Mouse (Mus musculus): ENCODE data around the gene Gstm6. TPM values are rescaled to one million over a fixed set of nuclear protein-coding genes. Genes with fewer than 3 reads are reported as not detected.

The Gstm6 gene
- 87.2 TPM for polyA plus RNA-seq (2014; fragmentation: Illumina TruSeq; extraction: RNeasy Lipid Tissue Mini Kit (QIAGEN cat#74804); ENCODE audit: low replicate concordance)

GRCm38 (mm10) chr3:107943239-107943990, at the start of gene Gstm6:
Gene Gstm6, minus strand, starts transcription at chr3:107943749.

GRCm38 (mm10) chr3:107986041-107986562, 42.6 kb upstream of the Gstm6 start, which contains the start of gene Gstm2:
Gene Gstm2, minus strand, starts transcription at chr3:107986453.

GRCm38 (mm10) chr3:107968724-107969395, 25.3 kb upstream of the Gstm6 start, which contains the start of gene Gstm3:
Gene Gstm3, minus strand, starts transcription at chr3:107969283.

GRCm38 (mm10) chr3:107931670-107932069, 11.9 kb downstream of the Gstm6 start, which contains the start of gene Gstm7:
Gene Gstm7, minus strand, starts transcription at chr3:107931817.

GRCm38 (mm10) chr3:107895720-107896569, 47.6 kb downstream of the Gstm6 start, which contains the start of gene Gstm5:
Gene Gstm5, plus strand, starts transcription at chr3:107895821.

Other genes starting within 250 kb of the Gstm6 start
- 654 TPM for gene Ahcyl1, start 247.2 kb downstream of the Gstm6 start, polyA plus RNA-seq (2014; fragmentation: Illumina TruSeq; extraction: RNeasy Lipid Tissue Mini Kit (QIAGEN cat#74804); ENCODE audit: low replicate concordance)
- gene Csf1, start 183.3 kb downstream of the Gstm6 start, polyA plus RNA-seq (2014; fragmentation: Illumina TruSeq; extraction: RNeasy Lipid Tissue Mini Kit (QIAGEN cat#74804); ENCODE audit: low replicate concordance), result 7.1 TPM
- gene Eps8l3, start 66.5 kb downstream of the Gstm6 start, polyA plus RNA-seq (2014; fragmentation: Illumina TruSeq; extraction: RNeasy Lipid Tissue Mini Kit (QIAGEN cat#74804); ENCODE audit: low replicate concordance), result 73.5 TPM
- 24.6 TPM for gene Gstm5, start 47.9 kb downstream of the Gstm6 start, polyA plus RNA-seq (2014; fragmentation: Illumina TruSeq; extraction: RNeasy Lipid Tissue Mini Kit (QIAGEN cat#74804); ENCODE audit: low replicate concordance)
- gene Gstm7, start 11.9 kb downstream of the Gstm6 start, polyA plus RNA-seq (2014; fragmentation: Illumina TruSeq; extraction: RNeasy Lipid Tissue Mini Kit (QIAGEN cat#74804); ENCODE audit: low replicate concordance), result 6.3 TPM
- gene Gstm3, start 25.5 kb upstream of the Gstm6 start, polyA plus RNA-seq (2014; fragmentation: Illumina TruSeq; extraction: RNeasy Lipid Tissue Mini Kit (QIAGEN cat#74804); ENCODE audit: low replicate concordance), result 182 TPM
- gene Gstm2, start 42.7 kb upstream of the Gstm6 start, polyA plus RNA-seq (2014; fragmentation: Illumina TruSeq; extraction: RNeasy Lipid Tissue Mini Kit (QIAGEN cat#74804); ENCODE audit: low replicate concordance), result 49.4 TPM
- 30.0 TPM for gene Gstm1, start 74.2 kb upstream of the Gstm6 start, polyA plus RNA-seq (2014; fragmentation: Illumina TruSeq; extraction: RNeasy Lipid Tissue Mini Kit (QIAGEN cat#74804); ENCODE audit: low replicate concordance)
- 8.7 TPM for gene Gstm4, start 101.1 kb upstream of the Gstm6 start, polyA plus RNA-seq (2014; fragmentation: Illumina TruSeq; extraction: RNeasy Lipid Tissue Mini Kit (QIAGEN cat#74804); ENCODE audit: low replicate concordance)
- 4.9 TPM for gene Ampd2, start 142.9 kb upstream of the Gstm6 start, polyA plus RNA-seq (2014; fragmentation: Illumina TruSeq; extraction: RNeasy Lipid Tissue Mini Kit (QIAGEN cat#74804); ENCODE audit: low replicate concordance)
- 1.3 TPM for gene Gnat2, start 149.0 kb upstream of the Gstm6 start, polyA plus RNA-seq (2014; fragmentation: Illumina TruSeq; extraction: RNeasy Lipid Tissue Mini Kit (QIAGEN cat#74804); ENCODE audit: low replicate concordance)
- 363 TPM for gene Gnai3, start 202.4 kb upstream of the Gstm6 start, polyA plus RNA-seq (2014; fragmentation: Illumina TruSeq; extraction: RNeasy Lipid Tissue Mini Kit (QIAGEN cat#74804); ENCODE audit: low replicate concordance)
- gene Gpr61, start 211.1 kb upstream of the Gstm6 start, polyA plus RNA-seq (2014; fragmentation: Illumina TruSeq; extraction: RNeasy Lipid Tissue Mini Kit (QIAGEN cat#74804); ENCODE audit: low replicate concordance), result not detected
- gene Amigo1, start 242.6 kb upstream of the Gstm6 start, polyA plus RNA-seq (2014; fragmentation: Illumina TruSeq; extraction: RNeasy Lipid Tissue Mini Kit (QIAGEN cat#74804); ENCODE audit: low replicate concordance), result 4.0 TPM